Mouse (Mus musculus) C2C12 (cell line): ENCODE data around the gene Gm38431.

Experiments
- CEBPB ChIP-seq: IDR thresholded peaks from one replicate; pipeline ENCODE4 v1.6.1; 2011; ENCODE audit warnings: low read depth, mild to moderate bottlenecking, control low read depth, moderate library complexity
- CTCF ChIP-seq: IDR thresholded peaks from one replicate; pipeline ENCODE4 v1.5.1; 2011; ENCODE audit not compliant: control insufficient read depth, insufficient read depth, insufficient read length
- MAX ChIP-seq: IDR thresholded peaks from one replicate; pipeline ENCODE4 v1.6.1; 2011; ENCODE audit warnings: mild to moderate bottlenecking, control low read depth
- MYOD1 ChIP-seq: IDR thresholded peaks from one replicate; pipeline ENCODE4 v1.6.1; 2011; ENCODE audit warnings: low read depth; ENCODE audit not compliant: control insufficient read depth, insufficient read length
- MYOG ChIP-seq: IDR thresholded peaks from one replicate; pipeline ENCODE4 v1.6.1; 2011; ENCODE audit not compliant: control insufficient read depth, insufficient read length; ENCODE audit errors: extremely low read depth
- USF1 ChIP-seq: IDR thresholded peaks from one replicate; pipeline ENCODE4 v1.6.1; 2011; ENCODE audit warnings: low read depth, mild to moderate bottlenecking, control low read depth, moderate library complexity

DNA sequence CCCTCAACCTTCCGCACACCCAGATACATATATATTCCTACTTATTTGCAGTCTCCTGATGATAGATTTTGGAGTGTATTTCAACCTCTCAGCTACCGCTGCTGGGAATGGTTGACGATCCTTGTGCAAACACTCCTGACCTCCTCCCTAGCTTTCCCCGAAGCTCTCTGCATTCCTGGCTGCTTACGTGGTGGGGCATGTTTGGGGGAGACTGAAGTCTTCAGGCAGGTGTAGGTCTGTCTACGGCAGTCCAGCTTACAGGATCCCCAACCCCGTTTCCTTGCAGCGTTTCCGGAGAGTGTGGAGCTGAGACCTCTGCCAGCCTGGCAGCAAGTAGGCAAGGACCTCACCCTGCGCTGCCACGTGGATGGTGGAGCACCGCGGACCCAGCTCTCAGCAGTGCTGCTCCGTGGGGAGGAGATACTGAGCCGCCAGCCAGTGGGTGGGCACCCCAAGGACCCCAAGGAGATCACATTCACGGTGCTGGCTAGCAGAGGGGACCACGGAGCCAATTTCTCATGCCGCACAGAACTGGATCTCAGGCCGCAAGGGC lies 66.5 kb downstream of the Gm38431 start:
- TF ChIP-seq CTCF (no peak), MAX (no peak), CEBPB (no peak), USF1 (no peak), MYOD1 (no peak), MYOG (no peak)
